Mouse (Mus musculus): ENCODE results near the gene Gm20388.

DNA sequence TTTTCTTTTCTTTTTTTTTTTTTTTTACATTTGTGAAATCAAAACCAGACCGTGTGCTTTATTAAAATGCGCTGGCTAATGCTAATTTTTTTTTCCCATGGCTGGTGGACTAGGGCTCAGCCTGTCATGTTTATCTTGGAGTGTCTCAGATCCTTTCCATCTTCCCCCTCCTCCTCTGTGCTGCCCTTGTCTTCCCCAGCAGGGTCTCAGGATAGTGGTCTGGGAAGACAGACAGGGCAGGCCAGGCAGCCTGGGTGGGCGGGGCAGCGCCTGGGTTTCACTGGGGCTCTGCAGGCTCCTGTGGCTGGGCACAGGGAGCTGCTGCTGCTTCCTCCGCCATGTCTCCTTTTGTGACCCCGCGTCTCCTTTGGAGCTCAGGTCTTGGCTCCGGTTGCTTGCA lies 2191.6 kb downstream of the Gm20388 start:
- TF ChIP-seq CTCF (IDR thresholded peaks at IDR 0.05; ENCODE audit: low read depth) (no peak), EP300 (IDR thresholded peaks at IDR 0.05; ENCODE audit: low read depth) (no peak)

All from liver, embryonic 14.5 days (tissue).